Mouse (Mus musculus) natural killer cell, adult 2 months (primary cell): Measurements from ENCODE around the gene Chuk.
"Not testable (repeated sequence)": the region's sequence is repeated elsewhere in the genome, so short reads cannot be mapped to it uniquely, and the experiment has no call there.

ENCODE experiments used
- DNase-seq, 2 experiments: peaks; one replicate each; pipeline ENCODE4 v3.0.0; 2022; ENCODE audit warnings: low spot score in 2 of 2

Chuk gene

DNA sequence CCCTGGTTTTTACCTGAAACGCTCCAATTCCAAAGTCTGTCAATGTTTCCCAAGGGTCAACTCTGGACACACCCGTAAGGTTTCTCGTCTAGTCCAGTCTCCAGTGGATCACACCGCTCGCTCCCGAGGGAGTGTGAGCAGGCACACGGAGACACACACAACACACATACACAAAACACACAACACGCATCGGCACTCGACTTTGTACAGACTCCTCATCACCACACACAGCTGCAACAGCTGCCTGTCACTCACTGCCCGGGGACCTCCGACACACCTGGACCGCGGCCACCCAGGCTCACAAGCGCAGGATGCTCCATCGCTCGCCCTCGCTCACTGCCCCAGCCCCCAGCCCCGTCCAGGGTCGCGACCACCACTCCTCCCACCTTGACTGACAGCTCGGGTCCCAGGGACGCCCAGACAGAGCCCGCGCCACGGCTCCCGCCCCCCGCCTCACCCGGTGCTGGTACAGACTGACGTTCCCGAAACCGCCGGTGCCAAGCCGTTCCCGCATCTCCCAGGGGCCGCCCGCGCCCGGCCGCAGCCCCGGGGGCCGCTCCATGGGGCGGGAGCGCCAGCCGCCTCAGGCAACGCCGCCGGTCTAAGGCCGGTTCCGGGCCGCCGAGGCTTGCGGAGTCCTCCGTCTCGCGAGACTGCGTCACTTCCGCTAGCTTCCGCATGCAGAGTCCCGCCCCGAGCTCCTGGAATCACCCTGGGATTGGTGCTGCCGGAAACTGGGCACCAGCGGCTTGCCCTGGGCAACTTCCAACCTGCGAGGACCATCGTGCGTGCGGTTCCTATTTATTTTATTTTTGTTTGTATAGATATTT is at the start of gene Chuk:
Gene Chuk (minus strand): TSS at position 650 of the 830 bp plus-strand sequence.
- peak; percentile 90 to 91 for DNase-seq

DNA sequence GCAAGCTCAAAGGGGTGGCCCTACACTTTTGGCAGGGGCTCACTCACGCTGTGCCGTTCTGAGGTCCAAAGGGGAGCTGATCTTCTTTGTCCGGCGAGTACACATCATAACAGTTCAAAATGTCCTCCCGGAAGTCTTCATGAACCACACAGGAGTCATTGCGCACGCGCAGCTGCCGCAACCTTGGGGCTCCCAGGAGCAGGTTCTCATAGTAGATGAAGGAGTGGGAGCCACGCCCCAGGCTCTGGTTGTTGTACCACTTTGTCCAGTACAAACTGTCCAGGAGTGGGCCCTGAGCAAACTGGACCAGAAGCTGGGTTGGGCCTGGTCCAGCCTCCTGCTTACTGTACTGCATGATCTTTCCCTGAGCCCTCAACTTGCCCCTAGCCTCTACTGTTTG is 49.7 kb upstream of the Chuk start:
- DNase-seq = no peak

DNA sequence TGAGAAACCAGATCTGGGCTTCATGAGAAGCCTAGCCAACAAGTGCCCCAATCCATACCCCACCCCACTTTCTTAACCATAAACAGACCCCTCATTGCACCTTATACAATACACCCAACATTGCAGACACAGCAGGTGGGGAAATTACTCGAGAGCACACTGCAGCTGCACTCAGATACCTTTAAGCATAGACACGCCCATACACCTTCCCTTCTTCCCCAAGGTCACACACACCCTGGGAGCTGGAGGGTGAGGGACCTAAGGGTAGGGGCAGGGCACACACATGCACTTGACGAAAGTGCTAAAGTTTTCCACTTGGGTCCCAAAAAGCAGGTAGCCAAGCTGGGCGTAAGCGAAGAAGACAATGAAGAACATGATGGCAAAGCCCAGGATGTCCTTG is 46.5 kb upstream of the Chuk start:
- no peak for DNase-seq

DNA sequence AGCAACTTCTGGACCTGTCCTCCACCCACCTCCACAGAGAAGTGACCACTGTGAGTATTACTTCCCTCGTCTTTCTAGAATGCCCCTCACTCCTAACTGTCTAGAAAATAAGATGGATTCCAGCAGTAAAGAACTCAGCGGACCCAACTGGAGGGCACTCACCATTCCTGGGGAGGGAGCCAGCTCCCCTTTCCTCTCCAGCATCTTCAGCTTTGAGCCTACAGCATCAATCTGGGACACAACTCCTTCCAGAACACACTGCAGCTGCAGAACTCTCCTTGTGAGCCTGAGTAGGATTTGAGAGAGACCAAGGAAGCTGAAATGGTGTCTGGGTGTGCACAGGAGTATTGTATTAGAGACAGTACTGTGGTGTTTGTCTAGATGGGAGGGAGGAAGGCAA is 41.7 kb upstream of the Chuk start:
- DNase-seq = no peak

DNA sequence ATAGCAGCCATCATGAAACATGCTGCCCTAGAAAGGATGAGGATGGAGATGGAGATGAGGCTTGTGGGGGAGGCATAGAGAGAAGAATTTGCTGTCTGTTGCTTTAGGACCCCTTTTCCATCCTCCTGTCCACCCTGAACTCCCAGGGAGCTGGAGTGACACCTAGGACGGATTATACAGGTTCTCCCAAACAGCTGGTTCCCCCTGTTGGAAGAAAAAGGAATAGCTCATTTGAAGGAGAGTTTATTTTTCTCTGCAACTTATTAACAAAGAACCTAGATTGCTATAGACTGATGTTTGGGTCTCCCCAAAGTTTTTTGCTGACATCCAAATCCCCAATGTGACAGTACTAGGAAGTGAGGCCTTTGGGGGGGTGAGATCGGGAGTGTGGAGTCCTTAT is 41.1 kb upstream of the Chuk start:
- DNase-seq = no peak

DNA sequence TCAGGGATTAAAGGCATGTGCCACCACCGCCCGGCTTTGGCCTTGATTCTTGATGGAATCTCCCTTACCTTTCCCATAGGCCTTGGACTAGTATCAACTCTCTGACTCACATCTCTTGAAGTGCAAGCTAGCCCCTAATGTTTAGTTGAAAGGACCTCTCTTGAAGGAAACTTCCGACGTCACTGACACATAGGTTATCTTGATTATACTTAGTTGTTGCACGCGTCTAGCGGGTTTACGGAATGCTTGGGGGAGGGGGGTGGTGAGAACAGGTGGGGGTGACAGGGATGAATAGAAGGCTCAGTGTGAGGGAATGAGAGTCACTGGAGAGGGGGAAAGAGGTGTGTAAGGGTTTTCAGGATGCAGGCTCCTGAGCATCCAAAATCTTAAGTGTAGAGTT is 39.7 kb upstream of the Chuk start:
- no peak for DNase-seq

DNA sequence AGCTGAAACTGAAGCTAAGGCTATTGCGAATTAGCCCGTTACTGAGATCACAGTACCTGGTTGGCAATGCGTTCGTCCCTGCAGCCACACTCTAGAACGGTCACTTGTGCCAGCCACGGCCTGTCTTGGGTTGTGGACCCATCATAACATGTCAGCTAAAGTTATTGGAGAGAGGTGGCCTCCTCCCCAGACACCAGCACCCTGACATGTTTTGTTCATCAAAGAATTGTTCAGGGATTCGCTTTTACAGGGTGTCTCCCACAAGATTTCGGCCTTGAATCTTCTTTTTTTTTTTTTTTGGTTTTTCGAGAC is 39.2 kb upstream of the Chuk start:
- no peak for DNase-seq

DNA sequence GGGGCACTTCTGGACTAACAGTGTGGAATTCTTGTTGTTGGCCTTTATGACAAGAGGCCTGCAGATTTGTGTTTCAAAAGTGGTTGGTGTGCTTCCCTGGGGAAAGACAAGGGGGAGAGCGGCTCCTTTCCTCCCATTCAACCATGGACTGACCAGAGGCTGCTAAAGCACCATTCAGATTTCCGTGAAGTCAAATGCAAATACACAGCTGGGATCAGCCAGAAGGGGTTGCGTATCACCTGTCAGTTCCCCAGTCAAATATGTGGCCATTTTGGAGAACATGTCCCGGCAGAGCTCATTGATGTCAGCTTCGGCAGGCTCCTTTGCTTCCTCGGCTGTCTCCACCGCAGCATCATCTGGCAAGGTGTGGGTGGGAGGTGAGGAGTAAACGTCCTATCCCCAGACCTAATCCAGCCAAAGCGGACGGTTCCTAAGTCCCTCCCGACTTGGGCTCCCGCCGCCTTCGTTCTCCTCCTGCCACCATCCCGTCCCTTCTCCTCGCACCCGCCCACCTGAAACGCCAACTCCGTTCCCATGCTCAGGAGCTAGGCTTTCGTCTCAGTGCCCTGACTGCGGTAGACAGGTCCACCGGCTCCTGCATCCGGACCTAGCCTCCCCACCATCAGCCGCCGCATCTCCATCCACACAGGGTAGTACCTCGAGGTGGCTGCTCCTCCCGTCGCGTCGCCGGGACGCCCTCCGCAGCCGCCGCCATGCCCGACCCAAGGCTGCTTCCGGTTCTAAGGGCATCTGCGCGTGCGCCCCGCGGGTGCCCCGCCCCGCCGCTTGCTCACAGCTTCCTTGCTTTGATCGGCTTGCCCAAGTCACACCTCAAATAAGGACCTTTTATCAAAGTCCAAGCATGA is 38.7 kb upstream of the Chuk start, which contains the start of gene Bloc1s2:
Gene Bloc1s2 (minus strand): TSS at position 745 of the 866 bp plus-strand sequence.
- DNase-seq = peak; percentile 90 to 93

DNA sequence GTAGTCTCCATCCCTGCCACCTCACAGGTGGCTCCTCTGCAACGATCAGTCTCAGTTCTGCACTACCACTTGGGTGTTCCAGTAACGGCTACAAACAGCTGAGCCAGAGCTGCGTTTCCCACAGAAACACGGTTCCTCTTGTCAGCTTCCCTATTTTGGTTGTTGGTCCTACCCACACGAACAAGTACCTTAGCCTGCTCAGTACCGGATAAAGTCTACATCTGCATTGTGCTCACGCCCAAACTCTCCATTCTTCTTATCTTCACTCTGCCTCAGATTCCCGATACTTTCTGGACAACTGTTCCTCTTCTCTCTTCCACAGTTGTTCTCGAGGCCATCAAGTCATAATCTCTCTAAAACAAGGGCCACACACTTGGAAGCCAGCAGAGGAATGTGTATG is 37.1 kb upstream of the Chuk start:
- peak in 1 of 2 experiments; percentile 29 for DNase-seq

DNA sequence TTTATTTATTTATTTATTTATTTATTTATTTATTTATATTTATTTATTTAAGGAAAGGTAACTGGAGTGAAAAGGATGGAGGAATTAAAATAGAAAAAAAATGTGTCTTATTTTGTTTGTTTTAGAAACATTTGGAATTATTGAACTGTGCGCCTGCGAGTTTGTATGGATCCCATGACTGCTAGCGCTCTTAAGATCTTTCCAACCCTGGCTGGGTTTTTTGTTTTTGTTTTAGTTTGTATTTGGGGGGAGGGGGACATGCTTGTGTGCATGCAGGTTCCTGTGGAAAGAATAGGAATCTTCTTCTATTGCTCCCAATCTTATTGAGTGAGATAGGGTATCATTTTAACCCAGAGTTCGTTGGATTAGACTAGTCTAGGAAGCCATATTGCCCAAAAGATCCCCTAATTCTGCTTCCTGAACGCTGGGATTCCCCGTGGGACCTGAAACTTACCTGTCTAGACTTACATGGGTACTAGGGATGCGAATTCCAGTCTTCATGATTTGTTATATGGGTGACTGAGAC is 28.7 kb upstream of the Chuk start:
- no peak for DNase-seq

DNA sequence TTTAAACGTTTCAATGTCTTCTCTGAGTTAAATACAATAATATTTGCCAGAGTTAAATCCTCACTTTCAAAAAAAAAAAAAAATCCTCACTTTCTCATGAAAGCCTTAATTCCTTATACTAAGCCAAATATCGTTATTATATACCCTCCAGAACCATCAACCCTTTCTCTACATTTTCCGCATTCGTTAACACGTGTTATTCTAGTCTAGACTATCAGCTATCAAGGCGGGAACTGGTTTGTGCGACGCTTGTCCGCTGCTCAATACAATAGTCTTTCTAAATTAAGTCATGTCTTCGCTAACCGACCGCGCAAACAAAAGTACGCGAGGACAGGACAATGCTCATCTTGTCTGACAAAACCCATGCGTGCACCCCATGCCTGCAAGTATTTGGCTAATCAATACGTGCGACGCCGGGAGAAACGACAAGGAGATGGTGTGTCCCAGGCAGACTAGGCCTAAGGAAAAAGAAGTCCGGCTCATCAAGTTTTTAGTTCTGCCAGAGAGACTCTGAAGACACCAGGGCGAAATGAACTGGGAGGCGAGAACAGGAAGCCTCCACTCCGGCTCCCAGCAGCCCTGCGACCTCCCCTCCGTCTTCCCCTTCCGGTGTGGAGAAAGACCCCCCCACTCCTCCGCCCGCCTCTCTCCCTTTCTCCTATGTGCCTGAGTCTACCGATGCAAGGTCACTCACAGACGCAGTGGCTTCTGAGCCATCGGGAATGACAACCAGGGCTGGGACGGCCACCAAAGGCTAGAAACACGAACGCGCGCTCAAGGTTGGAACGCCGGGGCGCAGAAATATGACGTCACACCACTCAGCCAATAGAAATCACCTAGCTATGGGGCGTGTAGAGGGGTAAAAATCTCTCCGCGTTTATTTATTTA is 28.0 kb upstream of the Chuk start, which contains the start of gene Cwf19l1:
Gene Cwf19l1 (minus strand): TSS at position 805 of the 888 bp plus-strand sequence.
- DNase-seq = peak; percentile 77 to 84

DNA sequence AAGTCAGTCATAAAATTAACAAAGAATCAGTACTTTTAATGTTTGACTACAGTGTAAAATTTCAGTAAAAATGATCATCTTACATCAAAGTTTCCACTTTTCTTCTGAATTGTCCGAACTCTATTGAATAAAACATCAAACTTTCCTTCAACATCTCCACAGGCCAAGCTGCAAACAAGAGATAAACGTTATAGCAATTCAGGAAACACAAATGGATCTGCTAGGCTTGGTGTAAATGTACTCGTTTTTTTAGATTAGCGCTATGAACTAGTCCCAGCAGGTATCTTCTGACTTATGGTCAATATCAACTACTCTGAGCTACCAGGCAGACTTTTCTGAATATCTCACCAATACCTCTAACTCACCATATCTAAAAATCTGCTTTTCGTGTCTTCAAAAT is 25.6 kb upstream of the Chuk start:
- DNase-seq = no peak

DNA sequence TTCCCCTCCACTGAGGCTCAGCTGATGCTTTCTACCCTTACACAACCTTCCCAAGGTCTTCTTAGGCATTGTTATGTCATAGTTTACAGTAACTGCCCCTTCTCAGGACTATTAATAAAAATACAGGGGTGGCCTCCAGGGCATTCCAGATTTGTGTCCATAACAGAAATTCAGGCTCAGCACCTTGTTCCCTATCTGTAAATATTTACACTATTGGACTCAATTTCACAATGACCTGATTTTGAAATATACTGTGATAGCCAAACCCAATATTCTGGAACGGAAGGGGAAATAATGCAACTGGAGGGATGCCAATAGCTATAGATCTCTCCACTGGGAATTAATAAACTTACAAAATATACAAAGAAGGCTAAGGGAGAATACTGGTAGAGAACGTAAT is 21.3 kb upstream of the Chuk start:
- DNase-seq = no peak

DNA sequence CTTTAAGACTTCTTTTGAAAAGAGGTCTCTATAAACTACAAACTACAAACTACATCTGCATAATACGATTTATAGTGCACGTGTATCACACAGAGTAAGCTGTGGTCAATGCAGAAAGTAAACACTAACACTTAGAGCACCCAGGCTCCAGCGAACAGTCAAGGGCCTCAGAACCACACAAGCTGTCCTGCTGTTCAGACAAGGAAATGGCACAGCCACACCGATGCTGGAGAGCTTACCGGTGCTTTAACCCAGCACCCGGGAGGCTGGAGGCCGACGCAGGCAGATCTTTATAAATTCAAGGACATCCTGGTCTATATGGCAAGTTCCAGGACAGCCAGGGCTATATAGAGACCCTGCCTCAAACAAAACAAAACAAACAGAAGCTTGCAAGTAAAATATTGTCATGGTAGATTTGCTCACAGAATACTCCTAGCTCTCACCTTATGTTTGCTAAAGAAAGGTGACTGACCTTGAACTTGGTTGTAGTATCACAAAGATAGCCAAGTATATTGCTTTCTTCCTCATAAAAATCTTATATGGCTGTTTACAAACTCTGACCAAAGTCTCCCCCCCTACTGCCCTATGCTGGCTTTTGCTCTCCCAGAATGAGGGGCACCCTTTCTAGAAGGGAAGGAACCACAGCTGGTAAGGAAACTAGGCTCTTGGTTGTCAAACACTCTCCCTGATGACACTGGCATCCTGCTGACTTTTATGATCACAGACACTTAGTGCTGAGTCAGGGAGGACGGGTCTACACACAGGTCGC is 20.6 kb upstream of the Chuk start:
- DNase-seq = no peak

DNA sequence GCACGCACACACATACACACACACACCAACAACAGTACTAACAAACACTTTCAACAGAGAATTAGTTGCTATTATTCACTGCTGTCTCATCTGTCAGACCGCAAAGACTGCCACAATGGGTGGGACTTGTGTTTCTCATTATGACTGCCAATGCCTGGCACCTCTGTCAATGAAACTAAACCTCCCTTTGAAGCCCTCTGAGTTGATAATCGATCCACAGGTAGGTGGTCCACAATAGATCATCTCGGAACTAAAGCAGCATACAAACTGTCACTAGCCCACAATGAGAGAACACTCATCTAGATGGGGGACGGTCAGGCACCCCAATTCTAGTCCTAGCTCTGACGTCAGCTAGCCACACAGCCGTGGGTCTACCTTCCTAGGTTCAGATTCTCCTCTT is 13.9 kb upstream of the Chuk start:
- DNase-seq = no peak

DNA sequence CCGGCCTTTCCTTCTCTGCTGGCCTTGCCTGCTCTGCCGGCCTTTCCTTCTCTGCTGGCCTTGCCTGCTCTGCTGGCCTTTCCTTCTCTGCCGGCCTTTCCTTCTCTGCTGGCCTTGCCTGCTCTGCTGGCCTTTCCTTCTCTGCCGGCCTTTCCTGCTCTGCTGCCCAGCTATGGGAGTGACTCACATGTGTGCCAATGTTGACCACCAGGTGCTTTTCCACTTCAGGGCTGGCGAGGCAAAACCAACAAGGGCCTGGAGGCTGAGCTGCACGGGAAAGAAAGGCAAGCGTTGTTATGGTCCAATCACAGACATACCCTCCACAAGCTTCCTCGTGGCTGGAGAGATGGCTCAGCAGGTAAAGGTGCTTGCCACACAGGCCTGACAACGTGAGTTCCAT is 13.4 kb upstream of the Chuk start:
- not testable (repeated sequence) for DNase-seq

DNA sequence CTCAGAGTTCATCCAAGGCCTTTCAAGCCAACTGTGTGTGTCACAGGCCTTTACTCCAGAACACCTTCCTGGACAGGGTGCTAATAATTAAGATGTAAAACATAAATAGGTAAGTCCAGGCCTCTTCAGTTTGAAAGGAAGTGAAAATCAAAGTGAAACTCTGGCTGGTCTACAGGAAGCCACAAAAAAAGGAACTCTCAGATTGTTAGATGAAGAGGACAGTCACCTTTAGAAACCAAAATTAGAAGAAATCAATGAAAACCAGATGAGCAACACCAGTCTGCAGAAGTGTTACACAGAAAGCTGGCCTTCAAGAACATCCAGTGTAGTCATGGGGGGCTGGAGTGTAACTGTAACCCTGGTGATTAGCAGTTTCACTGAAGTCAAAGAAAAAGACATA is 10.5 kb upstream of the Chuk start:
- DNase-seq = no peak

DNA sequence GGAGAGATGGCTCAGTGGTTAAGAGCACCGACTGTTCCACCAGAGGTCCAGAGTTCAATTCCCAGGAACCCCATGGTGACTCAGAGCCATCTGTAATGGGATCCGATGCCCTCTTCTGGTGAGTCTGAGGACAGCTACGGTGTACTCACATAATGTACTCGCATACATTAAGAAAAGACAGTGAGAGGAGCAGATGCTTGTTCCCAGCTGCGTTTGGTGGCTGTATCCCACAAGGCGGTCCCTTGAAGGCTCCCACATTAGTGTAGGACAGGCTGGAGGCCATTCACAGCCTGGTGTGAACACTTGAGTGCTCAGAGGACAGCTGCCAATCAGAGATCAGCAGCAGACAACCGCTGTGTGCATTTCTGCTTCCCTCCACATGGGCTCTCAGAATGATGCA is 4.4 kb upstream of the Chuk start:
- no peak for DNase-seq

DNA sequence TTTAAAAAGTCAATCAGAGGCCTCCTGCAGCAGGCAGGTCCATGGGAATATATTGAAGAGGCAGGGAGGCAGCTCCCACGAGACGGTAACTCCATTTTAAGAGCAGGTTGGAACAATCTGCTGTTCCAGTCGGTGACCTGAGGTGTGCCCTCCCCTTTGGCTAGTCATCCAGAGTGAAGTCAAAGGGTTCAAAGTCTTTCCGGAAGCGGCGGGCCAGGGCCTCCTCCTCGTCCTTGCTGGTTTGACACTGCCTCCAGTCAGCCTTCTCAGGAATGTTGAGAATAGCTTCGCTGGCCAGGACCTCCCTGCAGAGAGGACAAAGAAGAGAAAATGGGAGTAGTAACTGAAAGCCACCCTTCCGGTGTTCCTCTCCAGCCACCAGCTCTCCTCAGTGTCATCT is 3.1 kb upstream of the Chuk start:
- no peak for DNase-seq

DNA sequence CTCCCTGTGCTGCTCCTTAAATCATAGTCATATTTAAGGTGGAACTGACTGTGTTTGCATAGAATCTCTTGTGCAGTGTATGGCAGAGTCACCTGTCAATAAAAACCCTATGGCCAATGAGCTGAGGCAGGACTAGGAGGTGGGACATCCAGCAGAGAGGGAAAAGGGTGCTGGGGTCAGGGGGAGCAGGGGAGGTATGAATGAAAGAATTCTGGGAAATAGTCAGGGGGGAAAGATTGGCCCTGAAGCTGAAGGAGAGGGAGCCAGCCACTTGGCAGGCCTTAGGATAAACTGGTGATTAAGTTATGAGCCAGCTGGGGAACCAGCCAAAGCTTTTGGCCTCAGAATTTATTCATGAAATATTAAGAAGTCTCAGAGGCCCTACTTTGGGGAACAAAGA is 1.7 kb upstream of the Chuk start:
- DNase-seq = no peak
